Mouse (Mus musculus): Measurements from ENCODE around the gene Ccdc93. TPM values are rescaled to one million over a fixed set of nuclear protein-coding genes. Genes with fewer than 3 reads are reported as not detected.

Ccdc93 gene
- polyA plus RNA-seq, 1 experiment = 0.06 TPM

DNA sequence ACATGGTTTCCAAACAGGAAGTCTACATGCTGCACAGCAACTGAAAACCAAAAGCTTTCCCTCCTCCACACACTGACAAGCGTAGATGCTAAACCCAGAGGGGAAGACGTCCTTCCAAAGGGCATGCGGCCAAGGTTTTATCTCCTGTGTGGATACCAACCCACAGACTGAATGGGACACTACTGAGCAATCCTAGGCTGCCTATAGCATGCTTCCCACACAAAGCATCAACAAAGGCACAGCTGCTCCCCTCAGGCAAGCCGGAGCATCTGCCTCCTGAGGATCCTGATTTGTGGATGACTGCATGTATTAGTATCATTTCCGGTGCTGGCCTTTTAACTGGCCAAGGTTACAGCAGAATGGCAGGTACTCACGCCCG, 120.6 kb downstream of the Ccdc93 start:
- Histone ChIP-seq H3K4me1 (ENCODE audit: control insufficient read depth) (peaks cover 13% of the 10 kb centered on the region), H3K27me3 (ENCODE audit: control insufficient read depth) (no peaks in the 10 kb centered on the region), H3K36me3 (ENCODE audit: control insufficient read depth) (peaks cover 53% of the 10 kb centered on the region), H3K9me3 (ENCODE audit: control insufficient read depth, low read length) (peaks cover 7% of the 10 kb centered on the region), H3K4me3 (replicated peaks) (no peak overlapping the region)
- TF ChIP-seq TAL1 (IDR thresholded peaks at IDR 0.05; ENCODE audit: low read length) = no peak
- TF ChIP-seq GATA1 (IDR thresholded peaks at IDR 0.05; ENCODE audit: low read length) = no peak

Other genes starting within 250 kb of the Ccdc93 start
- gene Insig2, start 98.5 kb upstream of the Ccdc93 start, polyA plus RNA-seq (2012) = 0.16 and 0.45 TPM in 2 replicates
- not detected in 2 replicates for gene Htr5b, start 97.4 kb downstream of the Ccdc93 start, polyA plus RNA-seq (2012)
- gene Ddx18, start 136.9 kb downstream of the Ccdc93 start, polyA plus RNA-seq (2012) = 1.1 and 1.3 TPM in 2 replicates